Mouse (Mus musculus): ENCODE measurements around the gene Eml1.

- peak; percentile 78 for TF ChIP-seq CTCF (IDR thresholded peaks at IDR 0.05; ENCODE audit: control insufficient read depth, insufficient read depth, insufficient read length)
- no peak for TF ChIP-seq MYOG (IDR thresholded peaks at IDR 0.05; ENCODE audit: control insufficient read depth, extremely low read depth, insufficient read length)
- TF ChIP-seq MYOD1 (IDR thresholded peaks at IDR 0.05; ENCODE audit: control insufficient read depth, insufficient read length, low read depth): no peak
- TF ChIP-seq USF1 (IDR thresholded peaks at IDR 0.05; ENCODE audit: low read depth): no peak
Observed at GRCm38 (mm10) chr12:108363796-108364195, 7.0 kb upstream of the Eml1 start.
